Mouse (Mus musculus): ENCODE measurements around the gene Pjvk.

DNA sequence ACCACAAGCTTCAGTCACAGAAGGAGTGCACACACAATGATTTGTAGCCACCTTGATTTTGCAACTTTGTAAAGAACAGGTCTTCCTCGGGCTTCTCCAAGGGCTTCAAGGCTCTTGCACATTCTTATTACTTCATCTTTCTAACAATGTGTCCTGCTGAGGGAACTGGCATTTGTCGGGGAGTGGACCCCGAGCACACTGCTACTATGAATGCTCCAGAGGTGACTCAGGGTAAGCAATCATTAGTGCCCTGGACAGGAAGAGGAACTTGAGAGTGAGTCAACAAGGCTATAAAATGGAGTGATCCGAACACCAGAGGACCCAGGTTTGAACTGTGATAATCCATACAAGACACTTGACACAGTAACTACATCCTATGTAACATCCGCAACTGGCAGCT is 28.1 kb upstream of the Pjvk start:
- TF ChIP-seq CTCF (IDR thresholded peaks at IDR 0.05; ENCODE audit: low read depth, low read length) (no peak), POLR2A (IDR thresholded peaks at IDR 0.05; ENCODE audit: insufficient read depth, low read length) (no peak)

Measured in ES-Bruce4 (cell line).